Mouse (Mus musculus) neural tube, embryonic 11.5 days (tissue): ENCODE data around the gene Ctsk. TPM values are rescaled to one million over a fixed set of nuclear protein-coding genes. Genes with fewer than 3 reads are reported as not detected.

Source experiments
- ATAC-seq: fragments of 200-750 bp; cut with Nextera tagmentation; 2 replicates; pipeline ENCODE4 v1.8.0; 2017; ENCODE audit warnings: moderate number of reproducible peaks, mild to moderate bottlenecking, moderate TSS enrichment, moderate library complexity; ENCODE audit not compliant: insufficient read depth, low FRiP score, low TSS enrichment
- DNase-seq: peaks from one replicate; pipeline ENCODE4 v3.0.0-alpha.2; 2015; ENCODE audit warnings: low spot score
- H3K27ac ChIP-seq: fragments of 300-500 bp; sonication (generic); 2 replicates; pipeline ENCODE4 v1.5.1; 2014; ENCODE audit warnings: low read depth, mild to moderate bottlenecking, low read length
- H3K27me3 ChIP-seq: fragments of 300-500 bp; sonication (generic); 2 replicates; pipeline ENCODE4 v1.6.1; 2014; ENCODE audit warnings: mild to moderate bottlenecking, low read length, mixed read lengths; ENCODE audit not compliant: control insufficient read depth, insufficient read depth
- H3K36me3 ChIP-seq: fragments of 300-500 bp; sonication (generic); 2 replicates; pipeline ENCODE4 v1.6.1; 2014; ENCODE audit warnings: mild to moderate bottlenecking, low read length, moderate library complexity, mixed read lengths; ENCODE audit not compliant: control insufficient read depth, insufficient read depth
- H3K4me1 ChIP-seq: fragments of 300-500 bp; sonication (generic); 2 replicates; pipeline ENCODE4 v1.6.1; 2014; ENCODE audit warnings: low read length, mixed read lengths; ENCODE audit not compliant: control insufficient read depth, insufficient read depth
- H3K4me2 ChIP-seq: fragments of 300-500 bp; sonication (generic); 2 replicates; pipeline ENCODE4 v1.6.1; 2014; ENCODE audit warnings: low read depth, mild to moderate bottlenecking, moderate library complexity
- H3K4me3 ChIP-seq: fragments of 300-500 bp; sonication (generic); 2 replicates; pipeline ENCODE4 v1.5.1; 2014; ENCODE audit warnings: low read depth, low read length
- H3K9ac ChIP-seq: fragments of 300-500 bp; sonication (generic); 2 replicates; pipeline ENCODE4 v1.6.1; 2014; ENCODE audit warnings: mild to moderate bottlenecking, low read length
- H3K9me3 ChIP-seq: fragments of 300-500 bp; sonication (generic); 2 replicates; pipeline ENCODE4 v1.6.1; 2016; ENCODE audit warnings: low read length; ENCODE audit not compliant: control insufficient read depth
- WGBS: fragments of 180-500 bp; shearing (Covaris S2); extraction: QIAGEN DNeasy Blood & Tissue Kit; methylation state at CpG from one replicate; pipeline ENCODE4 v1.1.7; 2014; 5-methylcytosine and 5-hydroxymethylcytosine counted together
- polyA plus RNA-seq: library from polyadenylated mRNA; unstranded; fragments of >200 nt; fragmentation: Nextera tagmentation; extraction: Ambion mirVana; gene quantifications from 2 replicates; pipeline ENCODE4 v1.2.1, GENCODE M21; 2014

Gene Ctsk
- 7.3 and 8.4 TPM in 2 replicates for polyA plus RNA-seq

GRCm38 (mm10) chr3:95499024-95499423 lies at the start of gene Ctsk:
Gene Ctsk, plus strand, starts transcription at chr3:95499256.
- no peak within 1 kb of the TSS for H3K4me2 ChIP-seq
- no peaks in the 10 kb centered on the region for H3K9me3 ChIP-seq
- H3K9ac ChIP-seq, result no peak within 1 kb of the TSS
- ATAC-seq (no peak), DNase-seq (no peak)
- no peaks in the 10 kb centered on the region for H3K27me3 ChIP-seq
- H3K4me3 ChIP-seq, result no peak within 1 kb of the TSS
- no peaks in the 10 kb centered on the region for H3K4me1 ChIP-seq
- no peaks in the 10 kb centered on the region; the same call in 1 of the 2 replicates for H3K36me3 ChIP-seq
- 0 out of 2 replicates have a peak within 1 kb of the TSS, but pooled peaks have one; percentile 14 for H3K27ac ChIP-seq
- 88% methylated on average over 7 of the region's 7 CpGs for WGBS

- no peak overlapping the region for H3K4me2 ChIP-seq
- no peak overlapping the region for H3K27ac ChIP-seq
- no peaks in the 10 kb centered on the region for H3K27me3 ChIP-seq
- 59% methylated on average over 1 of the region's 1 CpGs for WGBS
- H3K4me1 ChIP-seq, result no peaks in the 10 kb centered on the region
- no peaks in the 10 kb centered on the region for H3K9me3 ChIP-seq
- no peak for DNase-seq
- H3K9ac ChIP-seq, result no peak overlapping the region
- no peak for ATAC-seq
- no peaks in the 10 kb centered on the region for H3K36me3 ChIP-seq
- H3K4me3 ChIP-seq, result no peak overlapping the region
These were observed 48.6 kb upstream of the Ctsk start for GRCm38 (mm10) chr3:95450408-95450807.

DNA sequence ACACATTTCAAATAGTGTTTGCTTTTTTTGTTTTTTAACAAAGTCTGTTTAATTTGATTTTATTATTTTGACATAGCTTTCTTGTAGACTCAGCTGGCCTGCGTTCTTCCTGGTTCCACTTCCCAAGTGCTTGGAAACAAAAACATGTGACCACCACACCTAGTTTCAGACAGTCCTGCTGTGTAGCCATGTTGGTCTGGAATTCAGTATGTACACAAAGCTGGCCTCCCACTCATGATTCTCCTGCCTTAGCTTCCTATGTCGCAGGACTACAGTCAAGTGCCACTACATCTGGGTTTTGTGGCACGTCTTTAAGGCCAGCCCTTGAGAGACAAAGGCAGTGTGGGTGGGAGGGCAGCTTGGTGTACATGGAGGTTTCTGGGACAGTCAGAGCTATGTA lies 48.1 kb upstream of the Ctsk start:
- no peak for ATAC-seq
- DNase-seq, result no peak
- Histone ChIP-seq H3K4me2 (no peak overlapping the region), H3K4me1 (no peaks in the 10 kb centered on the region), H3K9ac (no peak overlapping the region), H3K36me3 (no peaks in the 10 kb centered on the region), H3K27me3 (no peaks in the 10 kb centered on the region), H3K27ac (no peak overlapping the region), H3K9me3 (no peaks in the 10 kb centered on the region), H3K4me3 (no peak overlapping the region)
- WGBS, result 96% methylated on average over 3 of the region's 3 CpGs

DNA sequence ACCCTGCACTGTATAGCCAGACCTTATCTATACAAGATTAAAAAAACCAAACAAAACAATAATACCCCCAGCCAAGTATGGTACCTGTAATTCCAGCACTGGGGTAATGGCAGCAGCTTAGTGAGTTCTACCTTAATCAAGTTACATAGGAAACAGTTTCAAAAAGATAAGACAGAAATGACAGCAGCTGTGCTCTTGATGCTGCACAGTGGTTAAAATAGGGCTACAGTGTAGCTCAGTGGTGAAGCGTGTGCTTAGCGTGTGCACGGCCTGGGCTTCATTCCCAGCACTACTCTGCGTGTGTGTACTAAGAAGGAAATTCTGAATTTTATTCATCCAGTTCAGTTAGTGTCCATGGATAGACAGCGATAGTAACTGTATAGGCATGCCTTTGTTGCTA lies 42.7 kb upstream of the Ctsk start:
- Histone ChIP-seq H3K9me3 (no peaks in the 10 kb centered on the region), H3K36me3 (no peaks in the 10 kb centered on the region), H3K9ac (no peak overlapping the region), H3K27me3 (no peaks in the 10 kb centered on the region), H3K4me1 (no peaks in the 10 kb centered on the region), H3K4me2 (no peak overlapping the region), H3K4me3 (no peak overlapping the region), H3K27ac (no peak overlapping the region)
- ATAC-seq (no peak), DNase-seq (no peak)
- WGBS, result 97% methylated on average over 5 of the region's 5 CpGs

DNA sequence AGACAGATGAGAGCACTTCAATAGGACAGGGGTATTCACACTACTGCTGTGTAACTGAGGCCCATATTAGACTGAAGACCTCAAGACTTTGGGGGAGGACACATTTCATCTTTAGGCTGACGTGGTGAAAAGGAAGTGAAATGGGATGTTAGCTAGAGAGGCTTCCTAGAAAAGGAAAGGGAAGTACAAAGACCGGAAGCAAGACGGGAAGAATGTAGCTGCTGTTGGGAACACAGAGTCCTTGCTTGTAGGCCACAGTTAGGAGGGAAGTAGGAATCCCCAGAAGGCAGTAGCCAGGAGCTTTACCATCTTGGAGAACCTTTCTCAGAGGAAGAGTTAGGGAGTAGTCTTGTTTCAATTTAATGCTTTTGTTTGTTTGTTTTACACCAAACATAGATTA lies 41.3 kb upstream of the Ctsk start:
- no peak for ATAC-seq
- H3K4me1 ChIP-seq, result no peaks in the 10 kb centered on the region

DNA sequence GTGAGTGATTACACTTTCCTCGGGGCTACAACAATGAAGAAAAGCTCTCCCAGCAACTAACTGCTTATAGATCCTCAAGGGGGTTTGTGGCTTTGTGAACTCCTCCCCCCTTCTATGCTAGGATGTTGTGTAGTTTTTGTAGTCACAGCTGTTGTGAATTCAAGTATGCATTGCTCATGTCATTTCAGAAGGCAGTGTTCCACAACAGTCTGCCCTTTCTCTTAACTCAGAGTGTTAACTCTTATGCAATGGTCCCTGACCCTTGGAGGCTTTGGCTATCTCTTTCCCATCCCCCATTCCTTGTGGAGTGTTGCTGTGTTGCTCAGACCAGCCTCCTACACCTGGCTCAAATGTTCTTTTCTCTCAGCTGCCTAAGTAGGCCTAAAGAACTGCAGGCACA lies 39.7 kb upstream of the Ctsk start:
- H3K4me1 ChIP-seq, result no peaks in the 10 kb centered on the region
- no peaks in the 10 kb centered on the region for H3K9me3 ChIP-seq
- ATAC-seq (no peak), DNase-seq (no peak)
- no peak overlapping the region for H3K27ac ChIP-seq
- 73% methylated on average over 1 of the region's 1 CpGs for WGBS
- no peak overlapping the region for H3K4me2 ChIP-seq
- no peaks in the 10 kb centered on the region; the same call in 1 of the 2 replicates for H3K36me3 ChIP-seq
- no peak overlapping the region for H3K9ac ChIP-seq
- H3K4me3 ChIP-seq, result no peak overlapping the region
- H3K27me3 ChIP-seq, result no peaks in the 10 kb centered on the region

More for the DNA sequence above, 41.3 kb upstream of the Ctsk start:
- no peaks in the 10 kb centered on the region for H3K27me3 ChIP-seq
- WGBS, result 85% methylated on average over 3 of the region's 3 CpGs
- H3K4me3 ChIP-seq, result no peak overlapping the region
- no peak overlapping the region for H3K4me2 ChIP-seq
- no peaks in the 10 kb centered on the region for H3K36me3 ChIP-seq
- no peaks in the 10 kb centered on the region for H3K9me3 ChIP-seq
- H3K9ac ChIP-seq, result no peak overlapping the region
- H3K27ac ChIP-seq, result no peak overlapping the region
- DNase-seq, result no peak

DNA sequence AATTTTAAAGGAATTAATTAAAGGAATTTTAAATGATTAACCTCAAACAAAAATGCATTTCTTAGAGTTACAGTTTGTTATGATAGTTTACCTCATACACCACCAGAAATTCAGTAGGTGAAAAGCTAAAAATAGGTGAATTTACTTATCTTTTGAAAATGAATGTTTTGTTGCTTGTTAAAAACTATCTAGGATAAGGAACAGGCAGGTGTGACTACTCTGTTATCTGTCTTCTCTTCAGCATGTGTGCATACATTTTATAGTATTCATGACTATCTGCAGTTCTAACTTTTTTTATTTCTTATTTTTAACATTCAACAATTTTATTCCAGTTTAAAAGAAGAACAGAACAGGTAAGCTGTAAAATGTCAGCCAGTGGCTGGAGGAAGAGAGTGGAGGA lies 35.2 kb upstream of the Ctsk start:
- DNase-seq (no peak), ATAC-seq (no peak)
- Histone ChIP-seq H3K9me3 (no peaks in the 10 kb centered on the region), H3K36me3 (no peaks in the 10 kb centered on the region; the same call in 1 of the 2 replicates), H3K27me3 (no peaks in the 10 kb centered on the region), H3K9ac (no peak overlapping the region), H3K4me3 (no peak overlapping the region), H3K4me1 (no peaks in the 10 kb centered on the region), H3K4me2 (no peak overlapping the region), H3K27ac (no peak overlapping the region)

DNA sequence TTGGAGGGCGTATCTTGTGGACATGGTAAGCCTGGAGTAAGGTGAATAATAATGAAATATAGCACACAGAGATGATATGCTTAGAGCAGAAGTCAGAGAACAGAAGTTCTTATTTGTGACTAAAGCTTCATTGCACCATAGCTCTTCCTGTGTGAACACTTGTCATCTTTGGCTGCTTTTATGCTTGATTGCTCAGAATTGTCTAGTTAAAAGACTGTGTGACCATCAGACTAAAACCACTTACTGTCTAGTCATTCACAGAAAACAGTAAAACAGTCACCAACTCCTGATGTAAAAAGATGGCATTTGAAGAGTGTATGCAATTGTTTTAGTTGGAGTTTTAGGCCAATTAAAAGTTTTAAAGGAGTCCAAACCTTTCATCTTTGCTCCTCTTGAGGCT lies 20.1 kb upstream of the Ctsk start:
- peaks cover 7% of the 10 kb centered on the region; the same call in 1 of the 2 replicates for H3K36me3 ChIP-seq
- no peak for ATAC-seq
- no peaks in the 10 kb centered on the region for H3K27me3 ChIP-seq
- DNase-seq, result no peak
- H3K9ac ChIP-seq, result no peak overlapping the region
- H3K4me3 ChIP-seq, result no peak overlapping the region
- no peaks in the 10 kb centered on the region for H3K9me3 ChIP-seq
- WGBS, result 100% methylated on average over 1 of the region's 1 CpGs
- no peaks in the 10 kb centered on the region for H3K4me1 ChIP-seq
- H3K4me2 ChIP-seq, result no peak overlapping the region
- no peak overlapping the region for H3K27ac ChIP-seq

DNA sequence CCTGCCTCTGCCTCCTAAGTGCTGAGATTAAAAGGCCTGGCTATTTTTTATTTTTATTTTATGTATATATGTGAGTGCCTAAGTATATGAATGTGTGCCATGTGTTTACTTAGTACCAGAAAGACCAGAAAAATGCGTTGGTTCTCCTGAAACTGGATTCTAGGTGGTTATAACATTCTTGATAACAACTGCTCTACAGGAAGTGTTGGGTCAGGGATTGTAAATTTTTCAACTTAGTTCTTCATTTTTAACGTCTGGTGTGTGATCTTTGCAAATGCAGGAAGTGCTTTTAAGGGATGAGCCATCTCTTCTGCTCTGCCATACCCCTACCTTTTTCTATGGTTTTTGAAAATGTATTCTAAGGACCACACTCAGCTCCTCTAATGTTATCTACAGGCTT lies 12.6 kb upstream of the Ctsk start:
- no peak overlapping the region for H3K4me2 ChIP-seq
- H3K9ac ChIP-seq, result no peak overlapping the region
- DNase-seq (no peak), ATAC-seq (no peak)
- no peaks in the 10 kb centered on the region for H3K27me3 ChIP-seq
- H3K4me3 ChIP-seq, result no peak overlapping the region
- no peak overlapping the region for H3K27ac ChIP-seq
- WGBS, result 88% methylated on average over 2 of the region's 2 CpGs
- H3K36me3 ChIP-seq, result no peaks in the 10 kb centered on the region; the same call in 1 of the 2 replicates
- no peaks in the 10 kb centered on the region for H3K9me3 ChIP-seq
- H3K4me1 ChIP-seq, result no peaks in the 10 kb centered on the region
